Mouse (Mus musculus): Measurements from ENCODE around the gene Sytl2.

DNA sequence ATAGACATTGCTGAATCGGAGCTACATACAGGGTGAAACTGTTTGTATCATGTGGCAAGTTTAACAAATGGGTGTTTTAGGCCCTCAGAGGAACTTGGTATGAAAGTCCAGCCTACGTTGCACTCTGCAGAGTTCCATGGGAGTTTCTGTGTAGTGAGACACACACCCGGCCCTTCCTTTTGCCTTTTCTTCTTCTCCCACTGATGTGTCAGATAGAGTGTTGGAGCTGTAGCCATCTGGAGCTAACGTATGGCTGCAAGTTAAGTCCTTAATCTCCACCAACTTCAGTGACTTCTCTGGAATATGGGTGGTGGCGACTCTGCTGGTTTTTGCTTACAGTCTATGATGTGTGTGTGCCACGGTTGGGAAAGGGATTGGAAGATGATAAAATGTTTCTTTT is 32.3 kb downstream of the Sytl2 start:
- TF ChIP-seq CTCF (IDR thresholded peaks at IDR 0.05; ENCODE audit: low read depth) = no peak
- TF ChIP-seq EP300 (IDR thresholded peaks at IDR 0.05; ENCODE audit: low read depth) = no peak
